Mouse (Mus musculus): ENCODE data around the gene Magi1. TPM values are rescaled to one million over a fixed set of nuclear protein-coding genes. Genes with fewer than 3 reads are reported as not detected.

Gene Magi1
- polyA plus RNA-seq, 1 experiment from 2014 or later: 9.2 TPM

GRCm38 (mm10) chr6:94131999-94132398 lies 151.7 kb downstream of the Magi1 start:
- ATAC-seq (replicated peaks; ENCODE audit: insufficient number of reproducible peaks, low FRiP score, low TSS enrichment): no peak
- WGBS (ENCODE audit: insufficient replicate concordance): 67% methylated on average over 4 of the region's 4 CpGs
- no peak overlapping the region for H3K27ac ChIP-seq (ENCODE audit: low read depth, low read length)
- peaks cover 37% of the 10 kb centered on the region for H3K4me1 ChIP-seq (ENCODE audit: control insufficient read depth, insufficient read depth, low read length)
- no peaks in the 10 kb centered on the region for H3K9me3 ChIP-seq (replicated peaks; ENCODE audit: control insufficient read depth, low read length)
- H3K4me2 ChIP-seq: no peak overlapping the region
- H3K36me3 ChIP-seq (ENCODE audit: control insufficient read depth, insufficient read depth, low read length): no peaks in the 10 kb centered on the region
- H3K27me3 ChIP-seq (ENCODE audit: control insufficient read depth, insufficient read depth, low read length): no peaks in the 10 kb centered on the region
- H3K9ac ChIP-seq (ENCODE audit: low read depth, low read length): no peak overlapping the region
- no peak overlapping the region for H3K4me3 ChIP-seq (ENCODE audit: low read depth, low read length)

DNA sequence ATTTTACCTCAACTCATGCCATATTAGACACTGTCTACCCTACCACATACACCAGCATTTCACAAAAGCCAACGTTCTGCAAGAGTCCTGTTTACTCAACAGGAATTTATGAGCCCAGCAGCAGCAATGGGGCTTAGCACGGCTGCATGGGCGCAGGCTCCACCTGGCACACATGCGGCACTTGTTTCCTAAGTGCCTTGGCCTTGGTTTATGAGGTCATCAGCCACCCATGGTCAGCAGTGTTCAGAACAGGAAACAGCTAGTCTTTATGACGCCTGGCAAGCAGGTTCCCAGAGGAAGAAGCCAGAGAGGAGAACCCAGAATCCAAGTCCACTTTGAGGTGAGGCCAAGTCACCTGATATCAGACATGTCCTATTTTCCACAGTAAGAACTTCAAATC lies 153.3 kb downstream of the Magi1 start:
- H3K4me3 ChIP-seq (ENCODE audit: low read depth, low read length): no peak overlapping the region
- no peak overlapping the region for H3K9ac ChIP-seq (ENCODE audit: low read depth, low read length)
- WGBS (ENCODE audit: insufficient replicate concordance): 85% methylated on average over 5 of the region's 5 CpGs
- no peak overlapping the region for H3K27ac ChIP-seq (ENCODE audit: low read depth, low read length)
- no peak overlapping the region for H3K4me2 ChIP-seq
- H3K27me3 ChIP-seq (ENCODE audit: control insufficient read depth, insufficient read depth, low read length): no peaks in the 10 kb centered on the region
- H3K9me3 ChIP-seq (replicated peaks; ENCODE audit: control insufficient read depth, low read length): no peaks in the 10 kb centered on the region
- H3K4me1 ChIP-seq (ENCODE audit: control insufficient read depth, insufficient read depth, low read length): peaks cover 47% of the 10 kb centered on the region
- ATAC-seq (replicated peaks; ENCODE audit: insufficient number of reproducible peaks, low FRiP score, low TSS enrichment): no peak
- no peaks in the 10 kb centered on the region for H3K36me3 ChIP-seq (ENCODE audit: control insufficient read depth, insufficient read depth, low read length)

GRCm38 (mm10) chr6:94126763-94127162 lies 157.0 kb downstream of the Magi1 start:
- no peaks in the 10 kb centered on the region for H3K9me3 ChIP-seq (replicated peaks; ENCODE audit: control insufficient read depth, low read length)
- H3K27ac ChIP-seq (ENCODE audit: low read depth, low read length): no peak overlapping the region
- WGBS (ENCODE audit: insufficient replicate concordance): 70% methylated on average over 4 of the region's 4 CpGs
- ATAC-seq (replicated peaks; ENCODE audit: insufficient number of reproducible peaks, low FRiP score, low TSS enrichment): no peak
- peaks cover 48% of the 10 kb centered on the region for H3K4me1 ChIP-seq (ENCODE audit: control insufficient read depth, insufficient read depth, low read length)
- H3K27me3 ChIP-seq (ENCODE audit: control insufficient read depth, insufficient read depth, low read length): no peaks in the 10 kb centered on the region
- H3K4me2 ChIP-seq: no peak overlapping the region
- H3K9ac ChIP-seq (ENCODE audit: low read depth, low read length): no peak overlapping the region
- H3K4me3 ChIP-seq (ENCODE audit: low read depth, low read length): no peak overlapping the region
- no peaks in the 10 kb centered on the region for H3K36me3 ChIP-seq (ENCODE audit: control insufficient read depth, insufficient read depth, low read length)

GRCm38 (mm10) chr6:94125144-94125543 lies 158.6 kb downstream of the Magi1 start:
- Histone ChIP-seq H3K9ac (ENCODE audit: low read depth, low read length) (no peak overlapping the region), H3K36me3 (ENCODE audit: control insufficient read depth, insufficient read depth, low read length) (no peaks in the 10 kb centered on the region), H3K4me3 (ENCODE audit: low read depth, low read length) (no peak overlapping the region), H3K4me1 (ENCODE audit: control insufficient read depth, insufficient read depth, low read length) (peaks cover 47% of the 10 kb centered on the region), H3K4me2 (no peak overlapping the region), H3K27ac (ENCODE audit: low read depth, low read length) (no peak overlapping the region), H3K9me3 (replicated peaks; ENCODE audit: control insufficient read depth, low read length) (no peaks in the 10 kb centered on the region), H3K27me3 (ENCODE audit: control insufficient read depth, insufficient read depth, low read length) (no peaks in the 10 kb centered on the region)
- no peak for ATAC-seq (replicated peaks; ENCODE audit: insufficient number of reproducible peaks, low FRiP score, low TSS enrichment)
- 28% methylated on average over 6 of the region's 6 CpGs for WGBS (ENCODE audit: insufficient replicate concordance)

- WGBS (ENCODE audit: insufficient replicate concordance): 44% methylated on average over 2 of the region's 2 CpGs
- Histone ChIP-seq H3K4me2 (no peak overlapping the region), H3K4me3 (ENCODE audit: low read depth, low read length) (no peak overlapping the region), H3K36me3 (ENCODE audit: control insufficient read depth, insufficient read depth, low read length) (no peaks in the 10 kb centered on the region), H3K4me1 (ENCODE audit: control insufficient read depth, insufficient read depth, low read length) (peaks cover 47% of the 10 kb centered on the region), H3K9ac (ENCODE audit: low read depth, low read length) (no peak overlapping the region), H3K27me3 (ENCODE audit: control insufficient read depth, insufficient read depth, low read length) (no peaks in the 10 kb centered on the region), H3K9me3 (replicated peaks; ENCODE audit: control insufficient read depth, low read length) (no peaks in the 10 kb centered on the region), H3K27ac (ENCODE audit: low read depth, low read length) (no peak overlapping the region)
- no peak for ATAC-seq (replicated peaks; ENCODE audit: insufficient number of reproducible peaks, low FRiP score, low TSS enrichment)
Observed at GRCm38 (mm10) chr6:94124279-94124678, 159.4 kb downstream of the Magi1 start.

- Histone ChIP-seq H3K36me3 (ENCODE audit: control insufficient read depth, insufficient read depth, low read length) (no peaks in the 10 kb centered on the region), H3K27ac (ENCODE audit: low read depth, low read length) (no peak overlapping the region), H3K4me3 (ENCODE audit: low read depth, low read length) (no peak overlapping the region), H3K4me1 (ENCODE audit: control insufficient read depth, insufficient read depth, low read length) (peaks cover 31% of the 10 kb centered on the region), H3K27me3 (ENCODE audit: control insufficient read depth, insufficient read depth, low read length) (no peaks in the 10 kb centered on the region), H3K9me3 (replicated peaks; ENCODE audit: control insufficient read depth, low read length) (no peaks in the 10 kb centered on the region), H3K4me2 (no peak overlapping the region; the same call in 1 of the 2 replicates), H3K9ac (ENCODE audit: low read depth, low read length) (no peak overlapping the region)
- WGBS (ENCODE audit: insufficient replicate concordance): 66% methylated on average over 8 of the region's 8 CpGs
- no peak for ATAC-seq (replicated peaks; ENCODE audit: insufficient number of reproducible peaks, low FRiP score, low TSS enrichment)
Observed at GRCm38 (mm10) chr6:94122566-94123150, 161.1 kb downstream of the Magi1 start.

DNA sequence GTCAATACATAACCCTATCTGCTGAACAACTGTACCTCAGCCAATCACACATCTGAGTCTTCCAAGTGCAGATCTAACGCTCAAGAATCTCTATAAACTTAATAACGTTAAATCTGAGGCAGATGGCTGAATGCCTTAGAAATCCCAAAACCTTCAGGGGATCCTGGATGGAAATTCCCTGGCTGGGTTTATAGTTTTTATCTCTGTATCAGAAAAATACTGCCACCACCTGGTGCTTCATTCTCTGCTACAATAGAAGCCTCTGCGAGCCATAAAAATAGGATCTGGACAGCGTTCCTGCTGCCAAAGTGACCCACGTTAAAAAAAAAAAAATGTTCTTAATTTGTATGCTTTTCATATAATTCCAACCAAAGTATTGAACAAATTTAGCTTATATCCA lies 162.2 kb downstream of the Magi1 start:
- Histone ChIP-seq H3K4me2 (no peak overlapping the region), H3K9me3 (replicated peaks; ENCODE audit: control insufficient read depth, low read length) (no peaks in the 10 kb centered on the region), H3K27ac (ENCODE audit: low read depth, low read length) (no peak overlapping the region), H3K27me3 (ENCODE audit: control insufficient read depth, insufficient read depth, low read length) (no peaks in the 10 kb centered on the region), H3K4me3 (ENCODE audit: low read depth, low read length) (no peak overlapping the region), H3K36me3 (ENCODE audit: control insufficient read depth, insufficient read depth, low read length) (no peaks in the 10 kb centered on the region), H3K9ac (ENCODE audit: low read depth, low read length) (no peak overlapping the region), H3K4me1 (ENCODE audit: control insufficient read depth, insufficient read depth, low read length) (peaks cover 22% of the 10 kb centered on the region)
- WGBS (ENCODE audit: insufficient replicate concordance): 67% methylated on average over 5 of the region's 5 CpGs
- ATAC-seq (replicated peaks; ENCODE audit: insufficient number of reproducible peaks, low FRiP score, low TSS enrichment): no peak

DNA sequence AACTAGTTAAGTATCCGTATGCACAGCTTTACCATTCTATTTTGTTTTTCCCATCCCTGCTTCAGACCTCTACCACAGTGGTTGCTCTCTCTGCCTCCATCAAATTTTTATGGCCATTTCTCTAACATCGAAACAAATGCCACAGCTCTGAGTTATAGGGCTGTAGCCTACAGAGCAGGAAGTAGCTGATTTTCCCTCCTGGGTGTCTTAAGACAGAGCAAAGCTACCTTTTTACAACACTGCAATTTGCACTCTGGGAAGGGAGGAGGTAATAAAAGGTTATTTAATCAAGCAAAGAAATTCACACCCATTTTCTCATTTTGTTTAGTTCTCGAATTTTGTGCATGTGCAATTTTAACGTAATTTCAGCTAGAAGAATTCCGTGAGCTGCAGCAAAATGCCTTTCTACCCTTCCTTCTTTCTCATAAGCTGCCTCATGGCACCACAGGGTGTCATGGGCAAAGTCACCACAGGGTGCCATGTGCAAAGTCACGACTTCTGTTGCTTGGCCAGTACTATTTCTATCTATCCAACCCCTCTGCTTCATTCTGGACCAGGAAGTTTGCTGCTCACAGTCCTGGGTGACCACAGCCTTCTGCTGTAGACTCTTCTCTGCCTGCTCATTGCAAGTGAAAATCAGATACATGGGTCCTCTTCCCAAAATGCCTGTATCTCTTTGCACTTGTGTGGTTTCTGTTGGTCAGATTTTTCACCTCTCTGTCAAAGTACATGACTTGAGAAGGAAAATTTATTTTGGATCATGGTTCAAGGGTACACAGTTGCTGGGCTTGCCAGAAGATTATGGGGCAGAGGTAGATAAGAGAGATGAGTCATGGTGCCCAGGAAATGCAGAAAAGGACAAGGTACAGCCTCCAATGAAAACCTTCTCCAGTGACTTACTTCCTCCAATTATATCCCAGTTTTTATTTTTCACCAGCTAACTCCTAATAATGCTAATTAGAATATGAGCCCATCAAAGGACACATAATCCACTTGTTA lies 167.0 kb downstream of the Magi1 start:
- Histone ChIP-seq H3K27ac (ENCODE audit: low read depth, low read length) (no peak overlapping the region), H3K9ac (ENCODE audit: low read depth, low read length) (no peak overlapping the region), H3K4me3 (ENCODE audit: low read depth, low read length) (no peak overlapping the region), H3K4me2 (no peak overlapping the region), H3K9me3 (replicated peaks; ENCODE audit: control insufficient read depth, low read length) (no peaks in the 10 kb centered on the region), H3K36me3 (ENCODE audit: control insufficient read depth, insufficient read depth, low read length) (no peaks in the 10 kb centered on the region), H3K27me3 (ENCODE audit: control insufficient read depth, insufficient read depth, low read length) (no peaks in the 10 kb centered on the region), H3K4me1 (ENCODE audit: control insufficient read depth, insufficient read depth, low read length) (0 out of 2 replicates have a peak, but pooled peaks cover 3% of the 10 kb centered on the region)
- no peak for ATAC-seq (replicated peaks; ENCODE audit: insufficient number of reproducible peaks, low FRiP score, low TSS enrichment)
- 81% methylated on average over 6 of the region's 6 CpGs for WGBS (ENCODE audit: insufficient replicate concordance)
